Mouse (Mus musculus) right cerebral cortex, adult 2 months (tissue): Measurements from ENCODE around the gene Lce1l.
A peak's percentile ranks its signal among the peaks of the same experiment; 100 is the strongest.
"Not testable (repeated sequence)": the region's sequence is repeated elsewhere in the genome, so short reads cannot be mapped to it uniquely, and the experiment has no call there.

Source experiments
- DNase-seq, 2 experiments: peaks; one replicate each; pipeline ENCODE4 v3.0.0; 2021 to 2022; ENCODE audit warnings: low spot score in 2 of 2

The Lce1l gene

DNA sequence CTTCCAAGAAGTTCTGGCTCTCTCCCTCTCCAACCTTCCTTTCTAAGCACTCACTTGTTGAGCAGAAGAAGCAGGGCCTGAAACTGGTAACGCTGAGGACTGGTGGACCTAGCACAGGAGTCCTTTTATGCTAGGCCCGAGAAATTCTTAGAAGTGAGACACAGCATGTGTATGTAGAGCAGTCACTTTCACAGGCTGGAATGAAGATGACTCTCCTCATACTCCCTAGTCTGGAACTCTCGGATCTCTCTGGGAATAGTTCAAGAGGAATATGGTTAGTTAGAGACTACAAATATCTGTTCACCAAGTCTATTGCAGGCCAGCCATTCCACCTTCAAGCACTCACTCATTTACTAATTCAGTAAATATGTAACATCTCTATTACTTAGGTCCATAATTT, at the start of gene Lce1l:
Gene Lce1l, minus strand, starts transcription at position 101 of the 400 bp plus-strand sequence.
- DNase-seq = no peak

DNA sequence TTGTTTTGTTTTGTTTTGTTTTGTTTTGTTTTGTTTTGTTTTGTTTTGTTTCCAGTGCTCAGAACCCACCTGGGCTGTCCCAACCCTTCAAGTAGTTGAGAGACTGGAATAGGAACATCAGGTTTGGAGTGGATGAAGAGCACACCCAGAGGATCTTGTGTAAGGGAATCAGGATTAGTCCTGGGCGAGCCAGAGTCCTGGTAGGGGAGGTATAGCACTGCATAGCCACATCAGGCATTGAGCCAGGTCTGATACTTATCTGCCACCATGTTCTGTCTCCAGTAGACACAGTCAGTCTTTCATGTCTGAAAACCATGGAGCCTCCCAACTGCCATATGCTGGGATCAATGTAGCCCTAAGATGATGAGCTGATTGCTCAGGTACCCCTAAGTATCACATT, 43.4 kb upstream of the Lce1l start:
- DNase-seq = no peak

DNA sequence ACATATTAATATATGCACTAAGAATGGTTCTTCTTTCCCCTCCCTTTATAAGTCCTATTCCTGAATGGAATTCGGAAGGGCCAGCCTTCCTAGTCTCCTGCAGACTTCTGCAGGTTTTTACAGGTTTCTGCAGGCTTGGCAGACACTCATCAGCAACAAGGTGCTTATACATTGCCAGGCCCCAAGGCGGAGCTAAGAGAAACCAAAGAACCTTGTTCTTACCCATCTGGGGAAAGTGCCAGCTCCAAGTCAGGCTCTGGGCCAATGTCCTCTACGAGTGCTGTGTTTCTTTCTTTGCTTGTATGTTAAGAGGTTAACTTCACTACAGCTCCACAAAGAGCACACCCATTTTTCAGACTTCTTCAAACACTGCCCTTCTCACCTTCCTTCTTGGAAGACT, 43.0 kb upstream of the Lce1l start:
- no peak for DNase-seq

DNA sequence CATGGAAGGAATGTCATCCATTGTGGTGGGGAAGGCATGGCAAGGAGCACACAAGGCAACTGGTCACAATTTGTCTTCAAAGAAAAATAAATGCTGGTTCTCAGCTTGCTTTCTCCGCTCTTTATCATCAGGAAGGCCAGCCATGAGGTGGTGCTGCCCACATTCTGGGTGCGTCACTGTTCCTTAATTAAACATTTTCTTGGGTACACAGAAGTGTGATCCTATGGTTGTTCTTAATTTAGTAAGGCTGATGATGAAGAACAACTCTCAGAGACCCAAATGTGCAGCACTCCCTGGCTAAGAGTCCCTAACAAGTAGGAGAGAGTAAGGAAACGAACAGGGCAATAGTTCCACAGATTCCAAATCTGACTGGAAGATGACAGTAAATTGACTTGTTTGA, 23.1 kb upstream of the Lce1l start:
- peak; percentile 10 to 15 for DNase-seq

DNA sequence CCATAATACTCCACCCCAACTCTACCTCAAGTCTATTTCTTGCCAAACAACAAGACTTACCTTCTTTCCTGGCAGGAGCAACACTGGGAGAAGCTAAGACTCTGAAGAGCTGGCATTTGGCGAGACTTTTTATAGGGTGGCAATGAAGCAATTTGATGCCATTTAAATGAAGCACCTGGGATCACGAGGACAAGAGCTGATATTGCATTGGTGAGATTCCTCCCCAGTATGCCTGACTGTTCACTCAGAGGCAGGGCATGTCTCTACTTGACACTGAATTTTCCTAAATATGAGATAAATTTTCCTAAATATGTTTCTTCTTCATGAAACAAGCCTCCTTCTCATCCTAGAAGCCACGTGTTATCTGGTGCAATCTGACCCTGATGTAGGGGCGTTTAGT, 19.0 kb upstream of the Lce1l start, which contains the start of gene 2310050C09Rik:
Gene 2310050C09Rik, minus strand, starts transcription at position 101 of the 400 bp plus-strand sequence.
- DNase-seq = no peak

DNA sequence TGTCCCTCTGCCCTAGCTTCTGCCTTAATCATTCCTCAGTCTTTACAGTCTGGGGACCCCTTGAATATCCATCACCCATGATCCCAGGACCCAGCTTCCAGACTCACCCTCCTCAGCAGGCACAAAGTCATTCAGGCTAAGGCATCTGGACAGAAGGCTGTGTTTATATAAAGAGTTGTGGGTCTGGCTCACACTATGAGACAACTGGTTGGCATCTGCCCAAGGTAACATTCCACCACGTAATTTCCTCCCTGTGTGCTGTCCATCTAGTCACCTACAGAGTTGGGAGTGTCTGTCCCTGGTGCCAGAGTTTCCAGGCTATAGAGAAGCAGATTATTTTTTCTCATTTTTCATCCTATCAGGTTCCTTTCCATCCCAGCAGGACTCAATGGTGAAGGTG, 24.0 kb downstream of the Lce1l start, which contains the start of gene Kprp:
Gene Kprp, minus strand, starts transcription at position 140 of the 400 bp plus-strand sequence.
- DNase-seq = no peak

DNA sequence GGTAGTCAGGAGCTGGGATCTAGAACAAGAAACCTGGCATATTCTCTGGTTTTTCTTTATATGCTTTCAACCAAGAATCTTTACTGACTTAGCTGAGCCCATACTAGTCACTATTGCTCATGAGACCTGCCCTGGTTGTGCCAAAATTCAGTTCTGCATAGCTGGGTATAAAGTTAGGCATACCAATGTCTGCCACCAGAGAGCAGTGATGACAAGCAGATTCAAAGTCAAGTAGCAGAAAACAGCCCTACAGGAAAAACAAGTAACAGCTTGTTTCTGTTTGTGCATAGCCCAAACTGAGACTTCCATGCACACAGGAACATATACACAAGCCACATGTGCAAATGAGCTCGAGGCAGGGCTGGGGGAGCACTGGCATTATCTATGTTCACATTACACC, 25.3 kb downstream of the Lce1l start:
- DNase-seq = peak in 1 of 2 experiments; percentile 4

DNA sequence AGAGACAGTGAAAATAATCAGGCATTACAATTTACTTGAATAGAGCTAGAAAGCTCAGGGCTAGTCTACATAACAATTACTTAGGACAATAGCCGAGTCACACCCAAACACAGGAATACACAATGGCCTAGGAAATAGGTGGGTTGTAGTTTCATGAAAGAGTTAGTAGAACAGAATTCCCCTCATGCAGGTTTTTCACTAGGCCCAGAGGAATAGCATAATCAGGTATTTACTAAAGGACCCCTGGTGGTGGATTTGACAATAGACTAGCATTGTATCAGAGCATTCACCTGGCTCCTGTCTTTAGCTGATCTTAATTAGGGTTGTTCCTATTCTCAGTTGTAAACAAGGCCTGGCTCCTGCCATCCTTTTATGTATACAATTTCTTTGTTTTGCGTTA, 35.0 kb downstream of the Lce1l start:
- not testable (repeated sequence) for DNase-seq

DNA sequence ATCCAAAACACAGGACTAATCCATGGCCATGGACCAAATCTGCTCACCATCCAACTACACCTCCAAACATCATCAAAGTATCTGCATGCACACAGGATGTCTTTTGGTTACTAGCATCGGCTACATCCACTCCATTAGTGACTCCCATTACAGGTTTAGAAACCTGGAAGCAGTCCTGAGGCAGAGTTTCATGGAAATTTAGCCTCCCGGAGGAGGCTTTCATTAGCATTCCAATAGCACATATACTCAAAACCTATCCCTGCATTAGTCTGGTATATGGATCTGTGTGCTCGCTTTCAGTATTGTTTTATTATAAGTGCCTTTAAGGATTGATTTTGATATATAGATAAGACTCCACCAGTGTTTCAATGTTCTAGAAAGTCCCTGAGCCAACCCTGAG, 35.5 kb downstream of the Lce1l start:
- no peak for DNase-seq

DNA sequence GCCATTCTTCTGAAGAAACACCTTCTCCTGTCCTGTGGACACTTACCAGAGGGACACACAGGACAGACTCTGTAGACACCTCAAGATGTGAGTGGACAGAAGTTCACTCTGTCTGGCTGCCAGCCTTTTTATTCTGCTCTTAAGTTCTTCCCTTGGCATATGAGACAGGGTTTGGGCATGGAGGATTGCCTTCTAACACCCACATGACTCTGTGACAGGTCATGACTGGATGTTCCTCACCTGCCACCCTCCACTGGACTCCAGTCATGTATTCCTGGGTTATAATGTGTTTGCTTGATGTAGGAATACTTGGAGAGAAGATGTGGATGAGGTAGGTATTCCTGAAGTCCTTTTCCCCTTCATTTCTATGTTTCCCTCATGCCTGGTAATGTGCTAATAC, 43.3 kb downstream of the Lce1l start, which contains the start of gene Lce1k:
Gene Lce1k, minus strand, starts transcription at position 101 of the 400 bp plus-strand sequence.
- no peak for DNase-seq
